Mouse (Mus musculus) central nervous system, embryonic 11.5 days (tissue): Measurements from ENCODE around the gene Ccdc136. TPM values are rescaled to one million over a fixed set of nuclear protein-coding genes. Genes with fewer than 3 reads are reported as not detected.

Experiments used
- polyA plus RNA-seq: library from polyadenylated mRNA; depleted of rRNA; stranded (reverse); fragments of >200 nt; gene quantifications from 2 replicates; pipeline ENCODE4 v1.2.3, GENCODE M21; 2012; rRNA removed

The Ccdc136 gene
- polyA plus RNA-seq, result 31.4 and 47.4 TPM in 2 replicates

GRCm38 (mm10) chr6:29395910-29396713, at the start of gene Ccdc136:
Gene Ccdc136 (plus strand): TSS chr6:29396309.

DNA sequence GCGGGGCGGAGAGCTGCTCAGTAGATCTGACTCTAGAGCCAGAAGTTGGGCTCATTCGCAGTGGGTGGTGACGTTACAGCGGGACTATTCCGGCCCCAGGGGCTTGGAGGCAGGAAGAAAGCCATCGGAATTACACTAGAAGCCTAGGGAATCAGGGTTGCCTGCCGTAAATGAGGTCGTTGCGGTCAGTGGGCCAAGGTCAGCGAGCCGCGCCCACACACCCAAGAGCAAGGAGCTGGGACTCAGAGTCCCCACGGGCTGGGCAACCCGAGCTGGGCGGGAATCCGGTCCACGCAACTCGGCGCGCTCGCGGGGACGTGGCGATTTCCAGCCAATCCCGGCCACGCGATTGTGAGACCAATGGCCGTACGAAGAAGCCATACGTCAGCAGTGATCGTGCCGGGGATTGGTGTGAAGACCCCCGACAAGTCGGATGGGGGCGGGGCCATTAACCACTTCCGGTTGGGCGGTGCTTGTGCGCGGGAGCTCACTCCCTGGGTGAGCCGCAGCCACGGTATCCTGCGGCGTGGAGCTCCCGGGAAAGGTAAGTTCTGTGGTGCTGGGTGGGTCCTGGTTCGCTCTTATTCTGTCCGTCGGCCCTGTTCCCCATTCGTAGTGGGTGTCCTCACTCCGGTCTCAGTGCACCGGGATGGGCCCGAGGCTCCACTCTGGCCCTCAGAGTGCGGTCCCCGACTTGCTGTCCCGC, 48.3 kb upstream of the Ccdc136 start, which contains the start of gene Calu:
Calu (plus strand) TSS at position 405 of the 706 bp plus-strand sequence.

DNA sequence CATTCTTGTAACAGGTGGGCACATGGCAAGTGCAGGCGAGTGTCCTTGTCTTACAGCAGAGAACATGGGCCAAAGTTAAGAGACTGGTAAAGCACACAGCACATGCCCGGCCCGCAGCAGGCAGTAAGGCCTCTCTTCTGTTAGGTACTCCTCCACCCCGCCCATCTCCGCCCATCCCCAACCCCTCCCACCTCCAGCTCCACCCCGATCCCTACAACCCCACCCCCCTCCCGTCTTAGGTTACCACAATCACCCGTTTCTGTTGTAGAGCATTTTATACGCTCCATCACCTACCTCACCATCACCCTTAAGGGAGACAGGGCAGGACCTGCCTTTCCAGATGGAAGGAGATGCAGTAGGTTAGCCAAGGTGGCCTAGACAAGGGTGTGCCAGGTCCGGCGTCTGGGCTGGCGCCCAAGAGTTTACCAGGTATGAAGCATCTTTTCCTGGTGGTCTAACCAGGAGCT, 8.0 kb upstream of the Ccdc136 start, which contains the start of gene Opn1sw:
Opn1sw (minus strand) TSS at position 417 of the 467 bp plus-strand sequence.

GRCm38 (mm10) chr6:29433038-29433803, 37.1 kb downstream of the Ccdc136 start, which contains the start of gene Flnc:
Gene Flnc (plus strand): TSS chr6:29433256.

GRCm38 (mm10) chr6:29467583-29468354, 71.7 kb downstream of the Ccdc136 start, which contains the start of gene Atp6v1f:
Gene Atp6v1f (plus strand): TSS chr6:29467718.

GRCm38 (mm10) chr6:29471137-29471536, 75.0 kb downstream of the Ccdc136 start, which contains the start of gene Atp6v1fnb:
Gene Atp6v1fnb (plus strand): TSS chr6:29471437.

Other genes with a start within 250 kb of the Ccdc136 start
- gene Rbm28, start 231.3 kb upstream of the Ccdc136 start, polyA plus RNA-seq, result 78.3 and 111 TPM in 2 replicates
- 1.2 and 1.6 TPM in 2 replicates for gene Prrt4, start 216.7 kb upstream of the Ccdc136 start, polyA plus RNA-seq
- gene Impdh1, start 179.9 kb upstream of the Ccdc136 start, polyA plus RNA-seq, result 27.5 and 29.9 TPM in 2 replicates
- gene Hilpda, start 123.8 kb upstream of the Ccdc136 start, polyA plus RNA-seq, result 19.6 and 30.4 TPM in 2 replicates
- 1.0 and 1.5 TPM in 2 replicates for gene Fam71f2, start 116.7 kb upstream of the Ccdc136 start, polyA plus RNA-seq
- 0.09 TPM in 1 of 2 replicates, not detected in the other for gene Fam71f1, start 77.2 kb upstream of the Ccdc136 start, polyA plus RNA-seq
- gene Calu, start 48.2 kb upstream of the Ccdc136 start, polyA plus RNA-seq, result 211 and 214 TPM in 2 replicates
- gene Opn1sw, start 7.8 kb upstream of the Ccdc136 start, polyA plus RNA-seq, result 0.06 TPM in 1 of 2 replicates, not detected in the other
- 5.5 and 12.2 TPM in 2 replicates for gene Flnc, start 36.9 kb downstream of the Ccdc136 start, polyA plus RNA-seq
- gene Atp6v1f, start 71.4 kb downstream of the Ccdc136 start, polyA plus RNA-seq, result 119 and 185 TPM in 2 replicates
- gene Atp6v1fnb, start 75.1 kb downstream of the Ccdc136 start, polyA plus RNA-seq, result 0.16 TPM in 2 replicates
- 37.7 and 61.8 TPM in 2 replicates for gene Kcp, start 111.6 kb downstream of the Ccdc136 start, polyA plus RNA-seq
- gene Irf5, start 130.3 kb downstream of the Ccdc136 start, polyA plus RNA-seq, result 1.5 and 4.3 TPM in 2 replicates
- 74.3 and 93.2 TPM in 2 replicates for gene Tnpo3, start 213.6 kb downstream of the Ccdc136 start, polyA plus RNA-seq